Mouse (Mus musculus) cerebellum, adult 2 months (tissue): ENCODE results near the gene Acad10. TPM values are rescaled to one million over a fixed set of nuclear protein-coding genes. Genes with fewer than 3 reads are reported as not detected.

Experiments used
- DNase-seq, 2 experiments: peaks; one replicate each; pipeline ENCODE4 v3.0.0; 2021
- H3K27ac ChIP-seq: fragments of 200-500 bp; 2 replicates; pipeline ENCODE4 v1.5.1; 2012; ENCODE audit warnings: low read length, control low read depth, inconsistent platforms; ENCODE audit not compliant: insufficient read depth
- H3K27me3 ChIP-seq: fragments of 200-500 bp; 2 replicates; pipeline ENCODE4 v1.6.1; 2012; ENCODE audit warnings: inconsistent platforms, mild to moderate bottlenecking, low read length, moderate library complexity; ENCODE audit not compliant: control insufficient read depth, insufficient read depth
- H3K4me1 ChIP-seq: fragments of 200-500 bp; 2 replicates; pipeline ENCODE4 v1.6.1; 2011; ENCODE audit warnings: low read length; ENCODE audit not compliant: control insufficient read depth, insufficient read depth
- H3K4me3 ChIP-seq: fragments of 200-500 bp; replicated peaks from 2 replicates; pipeline ENCODE3; 2011; ENCODE audit warnings: mild to moderate bottlenecking, low read depth, low read length, control low read depth; ENCODE audit not compliant: insufficient read depth
- CTCF ChIP-seq: fragments of 200-500 bp; IDR thresholded peaks from 2 replicates; pipeline ENCODE4 v1.5.1; 2011; ENCODE audit warnings: low read depth, mild to moderate bottlenecking, control low read depth, low read length, moderate library complexity, borderline replicate concordance; ENCODE audit not compliant: insufficient read depth
- POLR2A ChIP-seq: fragments of 200-500 bp; IDR thresholded peaks from 2 replicates; pipeline ENCODE4 v1.6.1; 2011; ENCODE audit warnings: low read length, control low read depth, borderline replicate concordance; ENCODE audit not compliant: insufficient read depth
- WGBS: fragments of 180-500 bp; shearing (Covaris S2); methylation state at CpG from one replicate; pipeline ENCODE4 v1.1.7; 2018; 5-methylcytosine and 5-hydroxymethylcytosine counted together
- polyA plus RNA-seq: library from polyadenylated mRNA; depleted of rRNA; stranded (reverse); fragments of >200 nt; gene quantifications from 2 replicates; pipeline ENCODE4 v1.2.3, GENCODE M21; 2012

Acad10 gene
- polyA plus RNA-seq, 1 experiment, result 3.6 TPM

DNA sequence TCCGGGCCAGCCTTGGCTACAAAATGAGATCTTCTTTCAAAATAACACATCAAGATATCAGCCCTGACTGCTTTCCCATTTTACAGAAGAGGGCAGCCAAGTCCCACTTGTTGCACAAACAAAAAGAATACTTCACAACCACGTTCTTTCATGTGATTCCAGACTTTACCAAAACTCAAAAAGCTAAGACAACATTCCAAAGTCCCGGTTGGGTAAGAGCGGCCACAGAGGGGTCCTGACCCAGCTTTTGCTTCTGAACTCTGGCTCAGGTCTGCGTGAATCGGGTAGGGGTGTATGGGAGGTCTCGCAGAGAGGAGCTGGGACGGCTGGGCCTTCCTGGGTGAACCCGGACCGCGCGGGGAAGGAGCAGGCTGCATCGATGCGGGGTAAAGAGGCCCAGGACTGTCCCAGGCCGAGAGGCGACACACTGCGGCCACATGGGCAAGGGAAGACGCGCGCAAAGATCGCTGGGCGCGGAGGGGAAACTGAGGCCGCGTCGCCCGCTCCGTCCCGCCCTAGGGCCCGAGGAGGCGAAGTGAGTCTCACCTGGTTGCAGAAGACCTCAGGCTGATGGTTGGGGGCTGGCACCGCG is 67.4 kb downstream of the Acad10 start:
- no peak for TF ChIP-seq POLR2A
- TF ChIP-seq CTCF, result no peak
- Histone ChIP-seq H3K27ac (no peak overlapping the region), H3K27me3 (no peaks in the 10 kb centered on the region), H3K4me3 (peak overlapping the region; percentile 68), H3K4me1 (no peaks in the 10 kb centered on the region)
- WGBS, result 7% methylated on average over 33 of the region's 33 CpGs
- no peak for DNase-seq

DNA sequence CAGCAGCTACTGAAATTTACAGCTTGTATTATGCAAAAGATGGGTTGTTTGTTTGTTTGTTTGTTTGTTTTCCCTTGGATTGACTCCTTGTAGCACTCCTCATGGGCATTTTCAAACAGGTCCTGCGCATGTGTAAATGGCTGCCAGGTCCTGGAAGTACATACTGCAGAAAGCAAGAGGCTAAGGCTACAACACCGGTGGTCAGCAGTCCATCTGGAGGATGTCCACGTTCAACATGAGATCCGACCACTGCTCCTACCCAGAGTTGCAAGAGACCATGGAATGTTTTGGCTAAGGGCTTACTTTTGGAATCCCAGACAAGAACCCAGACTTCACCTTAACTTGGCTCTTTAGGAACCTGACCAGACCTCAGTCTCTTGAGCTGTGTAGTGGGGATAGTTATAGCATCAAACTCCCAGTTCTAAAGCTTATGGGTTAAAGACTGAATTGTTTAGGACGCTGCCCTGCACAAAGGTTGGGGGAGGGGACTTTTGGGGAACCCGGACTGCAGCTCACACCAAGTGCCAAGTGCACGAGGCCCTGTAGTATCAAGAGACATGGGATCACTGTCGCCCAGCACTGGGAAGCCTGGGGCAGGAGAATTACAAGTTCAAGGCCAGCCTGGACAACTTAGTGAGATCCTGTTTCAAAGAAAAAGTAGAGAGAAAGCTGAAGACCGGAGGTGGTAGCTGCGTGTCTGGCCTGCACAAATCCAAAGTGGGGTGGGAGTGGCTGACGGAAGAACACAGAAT is 68.1 kb downstream of the Acad10 start:
- no peak for DNase-seq
- TF ChIP-seq CTCF, result no peak
- TF ChIP-seq POLR2A, result no peak
- H3K27me3 ChIP-seq, result no peaks in the 10 kb centered on the region
- H3K4me1 ChIP-seq, result no peaks in the 10 kb centered on the region
- no peak overlapping the region for H3K27ac ChIP-seq
- no peak overlapping the region for H3K4me3 ChIP-seq
- 66% methylated on average over 11 of the region's 11 CpGs for WGBS

DNA sequence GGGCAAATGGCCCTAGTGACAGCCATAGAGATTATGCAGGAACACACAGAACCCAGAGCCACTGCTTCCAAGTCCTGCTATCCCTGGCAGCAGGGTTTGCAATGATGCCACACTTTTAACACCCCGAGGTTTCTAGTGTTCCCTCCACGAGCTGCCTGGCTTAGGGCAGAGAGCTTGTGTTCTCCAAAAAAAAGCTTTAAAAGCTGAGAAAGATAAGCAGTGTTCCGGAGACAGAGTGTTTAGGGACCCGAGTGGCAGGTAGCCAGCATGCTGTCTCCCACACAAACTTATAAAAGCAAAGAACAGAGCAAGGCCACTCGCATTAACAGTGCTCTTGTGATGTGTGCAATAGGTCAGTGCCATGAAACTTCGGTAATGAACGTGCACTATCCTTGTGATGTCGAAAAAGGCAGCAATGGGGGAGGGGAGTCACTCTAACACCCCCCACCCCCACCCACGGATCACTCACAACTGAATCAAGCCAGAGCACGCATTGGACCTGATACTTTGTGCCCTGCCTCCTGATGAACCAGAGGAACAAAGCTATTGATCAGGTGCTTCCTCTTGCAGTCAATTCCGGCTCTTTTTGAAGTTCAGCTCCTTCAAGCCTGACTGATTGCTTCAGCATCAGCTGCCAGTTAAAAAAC is 68.8 kb downstream of the Acad10 start:
- DNase-seq, result no peak
- TF ChIP-seq POLR2A (no peak), CTCF (no peak)
- no peak overlapping the region for H3K27ac ChIP-seq
- no peaks in the 10 kb centered on the region for H3K4me1 ChIP-seq
- H3K4me3 ChIP-seq, result no peak overlapping the region
- H3K27me3 ChIP-seq, result no peaks in the 10 kb centered on the region
- WGBS, result 63% methylated on average over 11 of the region's 11 CpGs

DNA sequence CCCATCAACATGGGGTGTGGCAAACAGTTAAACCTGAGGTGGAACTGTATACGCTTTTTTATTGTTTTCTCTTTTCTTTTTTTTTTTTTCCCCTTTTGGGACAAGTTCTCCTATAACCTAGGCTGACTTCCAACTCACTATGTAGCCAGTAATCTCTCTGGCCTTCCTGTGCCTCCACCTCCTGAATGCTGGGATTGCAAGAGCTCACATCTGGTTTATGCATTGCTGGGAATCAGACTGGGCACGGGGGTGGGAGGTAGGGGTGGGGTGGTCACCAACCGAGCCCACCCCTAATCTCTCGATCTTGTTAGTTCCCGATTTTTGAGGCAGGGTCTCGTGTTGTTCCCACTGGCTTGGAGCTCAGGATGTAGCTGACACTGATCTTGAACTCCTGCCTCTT is 70.4 kb downstream of the Acad10 start:
- Histone ChIP-seq H3K27me3 (no peaks in the 10 kb centered on the region), H3K27ac (no peak overlapping the region), H3K4me1 (no peaks in the 10 kb centered on the region), H3K4me3 (no peak overlapping the region)
- TF ChIP-seq POLR2A (no peak), CTCF (no peak)
- no peak for DNase-seq
- WGBS, result 83% methylated on average over 6 of the region's 6 CpGs

DNA sequence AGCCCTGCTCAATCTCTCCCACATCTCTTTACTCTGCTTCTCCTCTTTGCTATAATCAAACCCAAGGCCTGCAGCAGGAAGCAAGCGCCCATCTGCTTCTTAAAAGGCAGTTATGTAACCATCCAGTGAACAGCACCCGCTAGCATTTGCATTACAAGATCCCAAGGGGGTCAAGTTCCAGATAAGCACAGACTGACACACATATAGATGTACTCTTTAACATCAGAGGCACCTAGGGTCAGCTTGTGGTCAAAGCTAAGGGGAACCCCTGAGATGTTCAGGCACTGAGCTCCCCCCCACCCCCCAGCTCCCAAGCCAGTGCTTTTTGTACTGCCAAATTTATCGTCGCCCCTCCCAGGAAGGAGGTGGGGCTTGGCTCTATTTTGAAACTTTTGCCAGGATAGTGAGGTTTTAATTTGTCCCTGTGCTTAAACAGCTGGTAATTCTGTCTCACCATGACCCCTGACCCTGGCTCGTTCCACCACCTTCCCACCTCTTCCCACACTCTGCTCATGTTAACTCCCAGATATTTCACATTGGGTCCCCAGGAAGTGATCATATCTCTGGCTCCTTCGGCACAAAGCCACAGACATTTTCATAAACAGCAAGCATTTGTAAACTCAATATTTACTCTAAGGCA is 73.8 kb downstream of the Acad10 start:
- H3K4me1 ChIP-seq, result 0 out of 2 replicates have a peak, but pooled peaks cover 3% of the 10 kb centered on the region
- TF ChIP-seq POLR2A, result no peak
- no peak for TF ChIP-seq CTCF
- H3K27ac ChIP-seq, result no peak overlapping the region; the same call in 1 of the 2 replicates
- H3K27me3 ChIP-seq, result no peaks in the 10 kb centered on the region
- no peak for DNase-seq
- 58% methylated on average over 6 of the region's 6 CpGs for whole genome bisulfite sequencing
- no peak overlapping the region for H3K4me3 ChIP-seq

DNA sequence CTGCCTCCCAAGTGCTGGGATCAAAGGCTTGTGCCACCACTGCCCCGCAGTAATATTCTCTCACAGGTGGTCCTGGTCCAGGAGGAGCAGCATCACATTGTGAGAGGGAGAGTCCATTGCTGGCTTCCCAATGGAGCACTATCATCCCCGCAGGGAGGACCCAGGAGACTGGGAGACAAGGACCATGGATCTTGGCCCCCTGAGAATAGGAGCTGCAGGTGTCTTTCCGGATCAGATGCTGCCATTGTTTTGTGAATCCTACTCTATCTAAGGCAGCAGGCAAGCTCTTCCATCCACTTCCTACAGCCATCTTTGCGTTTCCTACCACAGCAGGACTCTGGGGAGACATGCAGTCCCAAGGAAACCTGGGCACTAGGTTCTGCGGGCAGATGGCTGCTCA is 74.6 kb downstream of the Acad10 start:
- Histone ChIP-seq H3K4me3 (no peak overlapping the region), H3K27me3 (no peaks in the 10 kb centered on the region), H3K4me1 (0 out of 2 replicates have a peak, but pooled peaks cover 3% of the 10 kb centered on the region), H3K27ac (no peak overlapping the region)
- WGBS, result 64% methylated on average over 5 of the region's 5 CpGs
- no peak for TF ChIP-seq CTCF
- no peak for TF ChIP-seq POLR2A
- no peak for DNase-seq

DNA sequence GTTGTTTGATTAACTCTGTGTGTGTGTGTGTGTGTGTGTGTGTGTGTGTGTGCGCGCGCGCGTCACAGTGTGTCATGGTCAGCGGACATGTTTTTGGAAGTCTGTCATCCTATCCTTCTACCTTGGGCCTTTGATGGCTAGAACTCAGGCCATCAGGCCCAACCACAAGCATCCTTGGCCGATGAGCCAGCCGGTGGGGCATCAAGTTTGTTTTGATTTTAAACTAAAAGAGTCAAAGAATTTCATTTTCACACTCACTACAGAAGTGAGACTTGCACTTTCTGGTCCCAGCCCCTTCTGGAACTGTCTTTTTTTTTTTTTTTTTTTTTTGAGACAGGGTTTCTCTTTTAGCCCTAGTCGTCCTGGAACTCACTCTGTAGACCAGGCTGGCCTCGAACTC is 75.3 kb downstream of the Acad10 start:
- H3K4me3 ChIP-seq, result no peak overlapping the region
- no peak for TF ChIP-seq CTCF
- no peak for TF ChIP-seq POLR2A
- H3K4me1 ChIP-seq, result 0 out of 2 replicates have a peak, but pooled peaks cover 3% of the 10 kb centered on the region
- 95% methylated on average over 10 of the region's 10 CpGs for WGBS
- no peak for DNase-seq
- H3K27me3 ChIP-seq, result no peaks in the 10 kb centered on the region
- H3K27ac ChIP-seq, result no peak overlapping the region
